Mouse (Mus musculus): ENCODE measurements at regions not wholly inside any gene's neighbourhood (a gene's known extent, or its start where the extent isn't known, plus 50 kb on each side); places are given as distances from the start of the nearest gene placed in this dataset.
A peak's percentile ranks its signal among the peaks of the same experiment; 100 is the strongest.

GRCm38 (mm10) chr8:10898562-10899527 is 109.4 kb downstream of the Irs2 start:
- Histone ChIP-seq H3K9me3 (ENCODE audit: low read length) (no peaks in the 10 kb centered on the region), H3K9ac (replicated peaks; ENCODE audit: low read length) (no peak overlapping the region), H3K36me3 (ENCODE audit: insufficient read depth, low read length) (no peaks in the 10 kb centered on the region), H3K27ac (no peak overlapping the region; the same call in 1 of the 2 replicates), H3K4me1 (ENCODE audit: insufficient read depth, low read length) (peaks cover 12% of the 10 kb centered on the region), H3K4me2 (ENCODE audit: low read depth, low read length) (peak overlapping the region; percentile 41; the same call in 1 of the 2 replicates), H3K27me3 (ENCODE audit: insufficient read depth, low read length) (no peaks in the 10 kb centered on the region), H3K4me3 (ENCODE audit: low read length) (no peak overlapping the region)
- no peak for TF ChIP-seq CTCF (IDR thresholded peaks at IDR 0.05; ENCODE audit: low read depth)
- 25% methylated on average over 16 of the region's 16 CpGs for WGBS
- DNase-seq (ENCODE audit: low spot score) (peak; percentile 32), ATAC-seq (no peak)

- Histone ChIP-seq H3K9ac (replicated peaks; ENCODE audit: low read length) (no peak overlapping the region), H3K27ac (no peak overlapping the region), H3K36me3 (ENCODE audit: insufficient read depth, low read length) (no peaks in the 10 kb centered on the region), H3K4me2 (ENCODE audit: low read depth, low read length) (no peak overlapping the region), H3K4me1 (ENCODE audit: insufficient read depth, low read length) (peaks cover 12% of the 10 kb centered on the region), H3K9me3 (ENCODE audit: low read length) (no peaks in the 10 kb centered on the region), H3K4me3 (ENCODE audit: low read length) (no peak overlapping the region), H3K27me3 (ENCODE audit: insufficient read depth, low read length) (no peaks in the 10 kb centered on the region)
- DNase-seq (ENCODE audit: low spot score): peak; percentile 55
- peak; percentile 50; the same call in 1 of the 2 replicates for ATAC-seq
- WGBS: 26% methylated on average over 7 of the region's 7 CpGs
- no peak for TF ChIP-seq CTCF (IDR thresholded peaks at IDR 0.05; ENCODE audit: low read depth)
These were observed 110.7 kb downstream of the Irs2 start for GRCm38 (mm10) chr8:10897573-10897972.

GRCm38 (mm10) chr8:10895178-10895577 is 113.1 kb downstream of the Irs2 start:
- H3K9ac ChIP-seq (replicated peaks; ENCODE audit: low read length): no peak overlapping the region
- no peaks in the 10 kb centered on the region for H3K27me3 ChIP-seq (ENCODE audit: insufficient read depth, low read length)
- H3K4me3 ChIP-seq (ENCODE audit: low read length): no peak overlapping the region
- peaks cover 12% of the 10 kb centered on the region for H3K4me1 ChIP-seq (ENCODE audit: insufficient read depth, low read length)
- TF ChIP-seq CTCF (IDR thresholded peaks at IDR 0.05; ENCODE audit: low read depth): no peak
- H3K27ac ChIP-seq: no peak overlapping the region
- no peak for DNase-seq (ENCODE audit: low spot score)
- WGBS: 65% methylated on average over 2 of the region's 2 CpGs
- no peaks in the 10 kb centered on the region for H3K36me3 ChIP-seq (ENCODE audit: insufficient read depth, low read length)
- no peak for ATAC-seq
- H3K9me3 ChIP-seq (ENCODE audit: low read length): no peaks in the 10 kb centered on the region
- no peak overlapping the region for H3K4me2 ChIP-seq (ENCODE audit: low read depth, low read length)

- no peak for ATAC-seq
- H3K4me2 ChIP-seq (ENCODE audit: low read depth, low read length): no peak overlapping the region
- H3K36me3 ChIP-seq (ENCODE audit: insufficient read depth, low read length): no peaks in the 10 kb centered on the region
- H3K4me3 ChIP-seq (ENCODE audit: low read length): no peak overlapping the region
- no peaks in the 10 kb centered on the region for H3K27me3 ChIP-seq (ENCODE audit: insufficient read depth, low read length)
- no peaks in the 10 kb centered on the region for H3K9me3 ChIP-seq (ENCODE audit: low read length)
- TF ChIP-seq CTCF (IDR thresholded peaks at IDR 0.05; ENCODE audit: low read depth): no peak
- 68% methylated on average over 5 of the region's 5 CpGs for WGBS
- H3K9ac ChIP-seq (replicated peaks; ENCODE audit: low read length): no peak overlapping the region
- no peak overlapping the region for H3K27ac ChIP-seq
- DNase-seq (ENCODE audit: low spot score): no peak
- peaks cover 9% of the 10 kb centered on the region for H3K4me1 ChIP-seq (ENCODE audit: insufficient read depth, low read length)
These were observed 114.0 kb downstream of the Irs2 start for GRCm38 (mm10) chr8:10894306-10894705.

GRCm38 (mm10) chr8:10893709-10894108 is 114.5 kb downstream of the Irs2 start:
- Histone ChIP-seq H3K9me3 (ENCODE audit: low read length) (no peaks in the 10 kb centered on the region), H3K27me3 (ENCODE audit: insufficient read depth, low read length) (no peaks in the 10 kb centered on the region), H3K4me2 (ENCODE audit: low read depth, low read length) (no peak overlapping the region), H3K4me1 (ENCODE audit: insufficient read depth, low read length) (0 out of 2 replicates have a peak, but pooled peaks cover 4% of the 10 kb centered on the region), H3K4me3 (ENCODE audit: low read length) (no peak overlapping the region), H3K9ac (replicated peaks; ENCODE audit: low read length) (no peak overlapping the region), H3K27ac (no peak overlapping the region), H3K36me3 (ENCODE audit: insufficient read depth, low read length) (no peaks in the 10 kb centered on the region)
- ATAC-seq (no peak), DNase-seq (ENCODE audit: low spot score) (no peak)
- 75% methylated on average over 5 of the region's 5 CpGs for WGBS
- no peak for TF ChIP-seq CTCF (IDR thresholded peaks at IDR 0.05; ENCODE audit: low read depth)

- H3K4me1 ChIP-seq (ENCODE audit: insufficient read depth, low read length): 0 out of 2 replicates have a peak, but pooled peaks cover under 1% of the 10 kb centered on the region
- no peak for TF ChIP-seq CTCF (IDR thresholded peaks at IDR 0.05; ENCODE audit: low read depth)
- no peaks in the 10 kb centered on the region for H3K9me3 ChIP-seq (ENCODE audit: low read length)
- H3K36me3 ChIP-seq (ENCODE audit: insufficient read depth, low read length): no peaks in the 10 kb centered on the region
- ATAC-seq: no peak
- DNase-seq (ENCODE audit: low spot score): no peak
- WGBS: 98% methylated on average over 2 of the region's 2 CpGs
- H3K27me3 ChIP-seq (ENCODE audit: insufficient read depth, low read length): no peaks in the 10 kb centered on the region
- H3K4me2 ChIP-seq (ENCODE audit: low read depth, low read length): no peak overlapping the region
- H3K9ac ChIP-seq (replicated peaks; ENCODE audit: low read length): no peak overlapping the region
- H3K4me3 ChIP-seq (ENCODE audit: low read length): no peak overlapping the region
- H3K27ac ChIP-seq: no peak overlapping the region
These were observed 116.4 kb downstream of the Irs2 start for GRCm38 (mm10) chr8:10891906-10892305.

GRCm38 (mm10) chr8:10891440-10891839 is 116.8 kb downstream of the Irs2 start:
- no peaks in the 10 kb centered on the region for H3K4me1 ChIP-seq (ENCODE audit: insufficient read depth, low read length)
- WGBS: 66% methylated on average over 5 of the region's 5 CpGs
- H3K4me2 ChIP-seq (ENCODE audit: low read depth, low read length): no peak overlapping the region
- DNase-seq (ENCODE audit: low spot score): no peak
- no peaks in the 10 kb centered on the region for H3K36me3 ChIP-seq (ENCODE audit: insufficient read depth, low read length)
- no peaks in the 10 kb centered on the region for H3K9me3 ChIP-seq (ENCODE audit: low read length)
- ATAC-seq: no peak
- no peak for TF ChIP-seq CTCF (IDR thresholded peaks at IDR 0.05; ENCODE audit: low read depth)
- no peak overlapping the region for H3K27ac ChIP-seq
- no peak overlapping the region for H3K9ac ChIP-seq (replicated peaks; ENCODE audit: low read length)
- no peaks in the 10 kb centered on the region for H3K27me3 ChIP-seq (ENCODE audit: insufficient read depth, low read length)
- no peak overlapping the region for H3K4me3 ChIP-seq (ENCODE audit: low read length)
